Mouse (Mus musculus): ENCODE measurements around the gene Kmt2e.

DNA sequence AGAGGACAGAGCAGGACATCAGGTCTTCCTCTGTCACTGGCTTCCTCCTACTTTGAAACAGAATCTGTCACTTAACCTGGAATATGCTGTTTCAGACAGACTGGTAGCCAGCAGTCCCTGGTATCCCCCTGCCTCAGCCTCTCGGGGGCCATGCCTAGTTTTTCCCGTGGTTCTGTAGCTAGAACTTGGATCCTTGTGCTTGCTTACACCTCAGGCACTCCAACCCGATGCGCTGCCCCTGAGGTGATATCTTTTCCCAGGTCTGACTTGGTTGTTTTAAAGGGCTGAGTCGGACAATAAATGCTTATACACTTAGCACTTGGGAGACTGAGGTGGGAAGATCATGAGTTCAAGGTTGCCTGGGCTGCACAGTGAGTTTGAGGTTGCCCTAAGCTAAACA, 40.4 kb upstream of the Kmt2e start:
- TF ChIP-seq CTCF (IDR thresholded peaks at IDR 0.05; ENCODE audit: extremely low read depth, insufficient read depth, low read length): no peak
- TF ChIP-seq POLR2A (IDR thresholded peaks at IDR 0.05; ENCODE audit: extremely low read depth, insufficient read depth, low read length): no peak
